Mouse (Mus musculus): Measurements from ENCODE around the gene Fbxo6.

Gene Fbxo6

GRCm38 (mm10) chr4:148160436-148161390 lies 8.8 kb upstream of the Fbxo6 start, which contains the start of the genes Fbxo44 and Fbxo2:
TSS of gene Fbxo44 (minus strand) at chr4:148160482.
TSS of gene Fbxo2 (plus strand) at chr4:148160621.
- peak; percentile 24 for DNase-seq (ENCODE audit: low spot score)

- peak; percentile 93 for DNase-seq (ENCODE audit: low spot score)
These were observed 7.8 kb upstream of the Fbxo6 start for GRCm38 (mm10) chr4:148159544-148160435.

- no peak for DNase-seq (ENCODE audit: low spot score)
These were observed 6.8 kb upstream of the Fbxo6 start for GRCm38 (mm10) chr4:148158436-148159348.

GRCm38 (mm10) chr4:148154982-148155381 lies 3.0 kb upstream of the Fbxo6 start:
- no peak for DNase-seq (ENCODE audit: low spot score)

GRCm38 (mm10) chr4:148154006-148154405 lies 2.1 kb upstream of the Fbxo6 start:
- DNase-seq (ENCODE audit: low spot score): no peak

- DNase-seq (ENCODE audit: low spot score): no peak
These were observed 607 bp upstream of the Fbxo6 start for GRCm38 (mm10) chr4:148152547-148152946.

- DNase-seq (ENCODE audit: low spot score): no peak
These were observed 1.0 kb downstream of the Fbxo6 start for GRCm38 (mm10) chr4:148150953-148151266.

GRCm38 (mm10) chr4:148150242-148150641 lies 1.7 kb downstream of the Fbxo6 start:
- DNase-seq (ENCODE audit: low spot score): no peak

GRCm38 (mm10) chr4:148149540-148149939 lies 2.4 kb downstream of the Fbxo6 start:
- DNase-seq (ENCODE audit: low spot score): no peak

GRCm38 (mm10) chr4:148147714-148148113 lies 4.2 kb downstream of the Fbxo6 start:
- no peak for DNase-seq (ENCODE audit: low spot score)

- DNase-seq (ENCODE audit: low spot score): no peak
These were observed 8.2 kb downstream of the Fbxo6 start for GRCm38 (mm10) chr4:148143721-148144120.

GRCm38 (mm10) chr4:148140098-148141011 lies 11.6 kb downstream of the Fbxo6 start:
- DNase-seq (ENCODE audit: low spot score): peak; percentile 93

GRCm38 (mm10) chr4:148139767-148140097 lies 12.2 kb downstream of the Fbxo6 start:
- no peak for DNase-seq (ENCODE audit: low spot score)

GRCm38 (mm10) chr4:148137503-148137902 lies 14.4 kb downstream of the Fbxo6 start:
- no peak for DNase-seq (ENCODE audit: low spot score)

GRCm38 (mm10) chr4:148134988-148135387 lies 17.0 kb downstream of the Fbxo6 start:
- no peak for DNase-seq (ENCODE audit: low spot score)

- no peak for DNase-seq (ENCODE audit: low spot score)
These were observed 20.4 kb downstream of the Fbxo6 start for GRCm38 (mm10) chr4:148131497-148132081.

GRCm38 (mm10) chr4:148130561-148131413 lies 21.2 kb downstream of the Fbxo6 start, which contains the start of gene Draxin:
TSS of gene Draxin (minus strand) at chr4:148130698.
- peak; percentile 43 for DNase-seq (ENCODE audit: low spot score)

GRCm38 (mm10) chr4:148130133-148130532 lies 21.8 kb downstream of the Fbxo6 start, which contains the start of gene Mad2l2:
TSS of gene Mad2l2 (plus strand) at chr4:148130384.
- DNase-seq (ENCODE audit: low spot score): no peak

GRCm38 (mm10) chr4:148128672-148129071 lies 23.3 kb downstream of the Fbxo6 start:
- DNase-seq (ENCODE audit: low spot score): no peak

All from urinary bladder, postnatal 14 days (tissue).